Mouse (Mus musculus) cerebellum, adult 2 months (tissue): ENCODE data around the gene Chst8.

Experiments used
- CTCF ChIP-seq: fragments of 200-500 bp; IDR thresholded peaks from 2 replicates; pipeline ENCODE4 v1.5.1; 2011; ENCODE audit warnings: low read depth, mild to moderate bottlenecking, control low read depth, low read length, moderate library complexity, borderline replicate concordance; ENCODE audit not compliant: insufficient read depth
- POLR2A ChIP-seq: fragments of 200-500 bp; IDR thresholded peaks from 2 replicates; pipeline ENCODE4 v1.6.1; 2011; ENCODE audit warnings: low read length, control low read depth, borderline replicate concordance; ENCODE audit not compliant: insufficient read depth

- TF ChIP-seq POLR2A = no peak
- no peak for TF ChIP-seq CTCF
Measured at GRCm38 (mm10) chr7:34805042-34805441, 7.5 kb downstream of the Chst8 start.
